Mouse (Mus musculus): Measurements from ENCODE around the gene Efna2. TPM values are rescaled to one million over a fixed set of nuclear protein-coding genes. Genes with fewer than 3 reads are reported as not detected.

The Efna2 gene
- polyA plus RNA-seq, 1 experiment from 2014 or later: 6.5 TPM

DNA sequence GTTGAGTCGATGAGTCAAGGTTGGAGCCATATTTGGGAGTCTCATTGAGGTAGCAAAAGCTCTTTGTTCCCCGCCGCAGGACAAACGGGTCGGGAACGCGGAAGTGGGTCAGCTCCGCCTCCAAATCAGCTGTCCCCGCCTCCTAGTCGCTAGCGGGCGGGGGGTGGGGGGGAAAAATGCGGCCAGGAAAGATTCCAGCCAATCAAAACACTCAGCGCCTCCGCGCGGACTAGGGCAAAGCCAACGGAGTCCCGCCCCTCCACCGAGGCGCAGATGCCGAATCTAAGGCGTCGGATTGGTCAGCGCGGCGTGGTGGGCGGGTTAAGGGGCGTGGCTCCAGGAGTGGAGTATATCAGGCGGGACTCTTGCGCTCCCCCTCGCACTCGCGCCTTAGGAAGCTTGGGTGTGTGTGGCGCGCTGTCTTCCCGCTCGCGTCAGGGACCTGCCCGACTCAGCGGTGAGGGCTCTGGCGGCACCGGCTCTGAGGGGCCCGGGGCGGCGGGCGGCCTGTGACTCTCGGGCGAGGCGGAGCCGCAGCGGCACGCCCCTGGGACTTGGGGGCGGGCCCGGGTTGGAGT lies 11.7 kb upstream of the Efna2 start:
- Histone ChIP-seq H3K9ac (ENCODE audit: low read length) (peak overlapping the region; percentile 100), H3K4me2 (replicated peaks; ENCODE audit: low read depth) (peak overlapping the region; percentile 62), H3K4me1 (replicated peaks; ENCODE audit: control insufficient read depth, insufficient read depth) (peaks cover 15% of the 10 kb centered on the region), H3K27me3 (ENCODE audit: control insufficient read depth, insufficient read depth, low read length) (no peaks in the 10 kb centered on the region), H3K36me3 (ENCODE audit: control insufficient read depth, insufficient read depth, low read length) (peaks cover 24% of the 10 kb centered on the region), H3K9me3 (ENCODE audit: control insufficient read depth, low read length) (no peaks in the 10 kb centered on the region), H3K4me3 (ENCODE audit: low read depth, low read length) (peak overlapping the region; percentile 89), H3K27ac (replicated peaks) (peak overlapping the region; percentile 100)
- TF ChIP-seq CTCF (IDR thresholded peaks at IDR 0.05; ENCODE audit: low read depth) (no peak), EP300 (optimal IDR thresholded peaks at IDR 0.05) (peak; percentile 75)
- WGBS: under 1% methylated on average over 45 of the region's 55 CpGs
- ATAC-seq (ENCODE audit: low FRiP score, low TSS enrichment): peak; percentile 88
- DNase-seq (ENCODE audit: low spot score): peak; percentile 99

GRCm38 (mm10) chr10:80168038-80168661 lies 11.1 kb upstream of the Efna2 start:
- H3K27ac ChIP-seq (replicated peaks): peak overlapping the region; percentile 100
- TF ChIP-seq CTCF (IDR thresholded peaks at IDR 0.05; ENCODE audit: low read depth) (no peak), EP300 (optimal IDR thresholded peaks at IDR 0.05) (no peak)
- H3K9me3 ChIP-seq (ENCODE audit: control insufficient read depth, low read length): no peaks in the 10 kb centered on the region
- peak overlapping the region; percentile 100 for H3K9ac ChIP-seq (ENCODE audit: low read length)
- no peaks in the 10 kb centered on the region for H3K27me3 ChIP-seq (ENCODE audit: control insufficient read depth, insufficient read depth, low read length)
- WGBS: under 1% methylated on average over 48 of the region's 48 CpGs
- peak overlapping the region; percentile 89 for H3K4me3 ChIP-seq (ENCODE audit: low read depth, low read length)
- H3K36me3 ChIP-seq (ENCODE audit: control insufficient read depth, insufficient read depth, low read length): peaks cover 24% of the 10 kb centered on the region
- DNase-seq (ENCODE audit: low spot score) (peak; percentile 96), ATAC-seq (ENCODE audit: low FRiP score, low TSS enrichment) (peak; percentile 35; the same call in 1 of the 2 replicates)
- peak overlapping the region; percentile 62 for H3K4me2 ChIP-seq (replicated peaks; ENCODE audit: low read depth)
- peaks cover 13% of the 10 kb centered on the region for H3K4me1 ChIP-seq (replicated peaks; ENCODE audit: control insufficient read depth, insufficient read depth)

DNA sequence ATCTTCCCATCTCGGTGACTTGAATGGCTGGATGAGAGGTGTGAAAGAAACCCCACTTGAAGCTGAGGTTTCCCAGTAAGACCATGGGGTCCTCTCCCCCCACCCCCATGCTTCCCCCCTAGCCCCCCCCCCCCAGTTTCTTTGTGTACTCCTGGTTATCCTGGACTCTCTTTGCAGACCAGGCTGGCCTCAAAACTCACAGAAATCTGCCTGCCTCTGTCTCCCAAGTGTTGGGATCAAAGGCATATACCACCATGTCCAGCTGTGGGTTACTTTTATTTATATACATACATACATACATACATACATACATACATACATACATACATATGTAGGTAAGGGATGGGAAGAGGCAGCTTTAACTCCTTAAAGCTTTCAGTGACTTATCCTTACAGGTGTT lies 10.2 kb upstream of the Efna2 start:
- H3K27ac ChIP-seq (replicated peaks): no peak overlapping the region; the same call in 1 of the 2 replicates
- H3K4me1 ChIP-seq (replicated peaks; ENCODE audit: control insufficient read depth, insufficient read depth): peaks cover 13% of the 10 kb centered on the region

GRCm38 (mm10) chr10:80169651-80170050 lies 9.6 kb upstream of the Efna2 start:
- no peak for ATAC-seq (ENCODE audit: low FRiP score, low TSS enrichment)
- TF ChIP-seq CTCF (IDR thresholded peaks at IDR 0.05; ENCODE audit: low read depth): no peak
- TF ChIP-seq EP300 (optimal IDR thresholded peaks at IDR 0.05): no peak
- H3K9ac ChIP-seq (ENCODE audit: low read length): no peak overlapping the region
- no peak overlapping the region for H3K4me3 ChIP-seq (ENCODE audit: low read depth, low read length)
- WGBS: 86% methylated on average over 7 of the region's 7 CpGs
- H3K4me1 ChIP-seq (replicated peaks; ENCODE audit: control insufficient read depth, insufficient read depth): peaks cover 8% of the 10 kb centered on the region
- H3K27ac ChIP-seq (replicated peaks): no peak overlapping the region
- no peak for DNase-seq (ENCODE audit: low spot score)
- H3K4me2 ChIP-seq (replicated peaks; ENCODE audit: low read depth): no peak overlapping the region
- no peaks in the 10 kb centered on the region for H3K27me3 ChIP-seq (ENCODE audit: control insufficient read depth, insufficient read depth, low read length)
- H3K36me3 ChIP-seq (ENCODE audit: control insufficient read depth, insufficient read depth, low read length): peaks cover 24% of the 10 kb centered on the region
- H3K9me3 ChIP-seq (ENCODE audit: control insufficient read depth, low read length): no peaks in the 10 kb centered on the region

More for the DNA sequence above, 10.2 kb upstream of the Efna2 start:
- no peak for DNase-seq (ENCODE audit: low spot score)
- no peak for TF ChIP-seq EP300 (optimal IDR thresholded peaks at IDR 0.05)
- Histone ChIP-seq H3K36me3 (ENCODE audit: control insufficient read depth, insufficient read depth, low read length) (peaks cover 24% of the 10 kb centered on the region), H3K27me3 (ENCODE audit: control insufficient read depth, insufficient read depth, low read length) (no peaks in the 10 kb centered on the region), H3K9ac (ENCODE audit: low read length) (no peak overlapping the region), H3K4me2 (replicated peaks; ENCODE audit: low read depth) (peak overlapping the region; percentile 62), H3K4me3 (ENCODE audit: low read depth, low read length) (peak overlapping the region; percentile 89), H3K9me3 (ENCODE audit: control insufficient read depth, low read length) (no peaks in the 10 kb centered on the region)
- no peak for ATAC-seq (ENCODE audit: low FRiP score, low TSS enrichment)
- 50% methylated on average over 1 of the region's 1 CpGs for WGBS

DNA sequence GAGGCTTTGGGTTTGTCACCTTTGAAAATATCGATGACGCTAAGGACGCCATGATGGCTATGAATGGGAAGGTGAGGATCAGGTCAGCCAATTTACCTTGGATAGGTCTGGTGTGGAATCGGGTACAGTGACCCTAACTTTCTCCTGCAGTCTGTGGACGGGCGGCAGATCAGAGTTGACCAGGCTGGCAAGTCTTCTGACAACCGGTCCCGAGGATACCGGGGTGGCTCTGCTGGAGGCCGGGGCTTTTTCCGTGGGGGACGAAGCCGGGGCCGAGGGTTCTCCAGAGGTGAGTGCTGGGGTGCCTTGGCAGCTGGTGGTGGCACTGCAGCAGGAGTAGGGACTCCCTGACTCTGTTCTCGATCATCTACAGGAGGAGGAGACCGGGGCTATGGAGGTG lies 9.2 kb upstream of the Efna2 start:
- Histone ChIP-seq H3K4me3 (ENCODE audit: low read depth, low read length) (no peak overlapping the region), H3K4me2 (replicated peaks; ENCODE audit: low read depth) (no peak overlapping the region), H3K4me1 (replicated peaks; ENCODE audit: control insufficient read depth, insufficient read depth) (0 out of 2 replicates have a peak, but pooled peaks cover 7% of the 10 kb centered on the region), H3K27me3 (ENCODE audit: control insufficient read depth, insufficient read depth, low read length) (no peaks in the 10 kb centered on the region), H3K9ac (ENCODE audit: low read length) (no peak overlapping the region), H3K9me3 (ENCODE audit: control insufficient read depth, low read length) (no peaks in the 10 kb centered on the region), H3K27ac (replicated peaks) (no peak overlapping the region; the same call in 1 of the 2 replicates), H3K36me3 (ENCODE audit: control insufficient read depth, insufficient read depth, low read length) (peaks cover 24% of the 10 kb centered on the region)
- ATAC-seq (ENCODE audit: low FRiP score, low TSS enrichment) (no peak), DNase-seq (ENCODE audit: low spot score) (no peak)
- whole genome bisulfite sequencing: 96% methylated on average over 16 of the region's 16 CpGs
- TF ChIP-seq CTCF (IDR thresholded peaks at IDR 0.05; ENCODE audit: low read depth) (no peak), EP300 (optimal IDR thresholded peaks at IDR 0.05) (no peak)

DNA sequence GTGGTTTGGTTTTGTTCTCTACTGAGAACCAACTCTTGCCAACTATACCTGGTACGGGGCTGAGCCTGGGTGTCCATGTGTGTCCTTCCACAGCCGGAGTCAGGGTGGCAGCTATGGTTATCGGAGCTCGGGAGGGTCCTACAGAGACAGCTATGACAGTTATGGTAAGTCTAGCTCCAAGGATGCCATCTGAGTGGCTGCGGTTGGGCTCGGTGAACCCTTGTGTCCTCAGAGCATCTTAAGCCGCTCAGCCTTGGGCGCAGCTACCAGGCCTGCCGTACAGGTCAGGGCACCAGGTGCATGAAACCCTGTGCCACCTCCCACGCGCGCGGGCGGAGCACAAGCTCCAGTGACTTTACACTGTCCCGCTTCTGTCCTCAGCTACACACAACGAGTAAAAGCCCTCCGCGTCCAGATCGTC lies 8.7 kb upstream of the Efna2 start:
- WGBS: 92% methylated on average over 19 of the region's 19 CpGs
- no peaks in the 10 kb centered on the region for H3K27me3 ChIP-seq (ENCODE audit: control insufficient read depth, insufficient read depth, low read length)
- H3K27ac ChIP-seq (replicated peaks): no peak overlapping the region; the same call in 1 of the 2 replicates
- no peak overlapping the region for H3K4me3 ChIP-seq (ENCODE audit: low read depth, low read length)
- H3K36me3 ChIP-seq (ENCODE audit: control insufficient read depth, insufficient read depth, low read length): peaks cover 24% of the 10 kb centered on the region
- no peaks in the 10 kb centered on the region for H3K9me3 ChIP-seq (ENCODE audit: control insufficient read depth, low read length)
- H3K4me1 ChIP-seq (replicated peaks; ENCODE audit: control insufficient read depth, insufficient read depth): 0 out of 2 replicates have a peak, but pooled peaks cover 6% of the 10 kb centered on the region
- TF ChIP-seq CTCF (IDR thresholded peaks at IDR 0.05; ENCODE audit: low read depth): no peak
- no peak for TF ChIP-seq EP300 (optimal IDR thresholded peaks at IDR 0.05)
- H3K9ac ChIP-seq (ENCODE audit: low read length): no peak overlapping the region
- no peak for ATAC-seq (ENCODE audit: low FRiP score, low TSS enrichment)
- no peak for DNase-seq (ENCODE audit: low spot score)
- H3K4me2 ChIP-seq (replicated peaks; ENCODE audit: low read depth): no peak overlapping the region

Data from stomach, postnatal 0 days (tissue).